Mouse (Mus musculus): ENCODE measurements around the gene Naglu.

Gene Naglu

DNA sequence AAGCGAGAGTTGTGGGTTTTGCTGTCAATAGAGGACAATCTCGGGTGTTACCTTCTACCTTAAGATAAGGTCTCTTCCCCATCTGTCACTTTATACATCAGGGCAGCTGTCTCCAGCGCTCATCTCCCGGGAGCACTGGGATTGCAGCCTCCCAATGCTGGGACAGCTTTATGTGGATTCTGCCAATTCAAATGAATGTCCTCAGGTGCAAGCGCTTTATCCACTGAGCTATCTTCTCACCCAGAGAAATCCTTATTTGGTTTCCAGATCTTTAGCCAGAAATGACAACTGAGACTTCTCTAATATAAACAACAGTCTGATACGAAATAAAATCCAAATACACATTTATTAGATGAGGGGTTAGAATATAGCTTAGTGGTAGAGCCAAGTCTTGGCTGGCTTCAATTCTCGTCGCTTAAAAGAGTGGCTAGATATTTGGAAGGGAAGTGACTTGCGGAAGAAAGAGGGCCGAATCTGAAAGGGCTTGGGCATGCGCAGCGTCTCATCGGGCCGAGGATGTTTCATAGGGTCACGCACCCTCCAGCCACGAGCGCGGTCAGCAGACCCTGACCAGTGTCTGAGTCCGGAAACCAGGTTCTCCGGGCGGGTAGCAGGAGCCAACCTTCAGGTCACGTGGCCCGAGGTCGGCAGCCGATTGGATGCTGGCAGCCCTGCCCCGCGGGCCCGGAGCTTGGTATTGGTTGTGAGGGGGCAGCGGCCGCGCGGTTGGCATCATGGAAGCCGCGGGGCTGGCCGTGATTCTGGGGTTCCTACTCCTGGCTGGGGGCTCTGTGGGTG, at the start of gene Naglu:
Gene Naglu (plus strand): TSS at position 622 of the 798 bp plus-strand sequence.
- peak; percentile 98 to 99 for DNase-seq

DNA sequence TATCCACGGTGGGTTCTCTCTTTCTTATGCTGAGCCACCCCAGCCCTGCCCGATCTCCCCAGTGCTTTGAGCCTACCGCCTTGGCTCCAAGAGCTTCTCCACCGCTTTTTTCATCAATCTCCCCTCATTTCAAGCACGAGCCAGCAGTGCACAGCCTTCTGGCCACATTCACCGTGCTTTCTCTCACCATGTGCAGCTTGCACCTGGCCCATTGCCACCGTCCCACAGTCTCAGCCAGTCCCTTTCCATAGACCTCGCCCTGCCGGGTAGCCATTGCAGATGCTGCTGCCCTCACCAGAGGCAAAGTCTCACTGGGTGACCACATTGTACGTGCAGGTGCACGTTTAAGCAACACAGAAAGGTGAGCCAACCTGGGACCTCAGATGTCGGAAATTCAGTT, 46.4 kb upstream of the Naglu start:
- DNase-seq, result peak; percentile 96 to 97

DNA sequence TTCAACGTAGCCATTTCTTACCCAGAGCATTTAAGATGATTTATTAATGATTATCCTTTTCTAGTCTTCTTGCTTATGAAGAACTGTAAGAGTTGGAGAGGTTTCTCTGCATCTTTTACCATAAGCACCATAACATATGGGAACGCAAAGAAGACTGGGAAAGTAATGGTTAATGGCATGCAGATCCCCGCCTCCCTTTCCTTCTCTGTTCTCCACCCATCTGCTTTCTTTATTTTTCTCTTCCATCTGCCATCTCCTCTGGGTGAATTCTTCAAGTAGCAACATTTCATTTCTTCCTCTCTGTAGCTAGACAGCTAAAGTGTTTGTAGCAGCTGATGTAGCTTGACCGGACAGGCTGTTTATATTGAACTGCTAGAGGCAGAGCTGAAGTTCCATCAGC, 45.8 kb upstream of the Naglu start:
- DNase-seq, result no peak

DNA sequence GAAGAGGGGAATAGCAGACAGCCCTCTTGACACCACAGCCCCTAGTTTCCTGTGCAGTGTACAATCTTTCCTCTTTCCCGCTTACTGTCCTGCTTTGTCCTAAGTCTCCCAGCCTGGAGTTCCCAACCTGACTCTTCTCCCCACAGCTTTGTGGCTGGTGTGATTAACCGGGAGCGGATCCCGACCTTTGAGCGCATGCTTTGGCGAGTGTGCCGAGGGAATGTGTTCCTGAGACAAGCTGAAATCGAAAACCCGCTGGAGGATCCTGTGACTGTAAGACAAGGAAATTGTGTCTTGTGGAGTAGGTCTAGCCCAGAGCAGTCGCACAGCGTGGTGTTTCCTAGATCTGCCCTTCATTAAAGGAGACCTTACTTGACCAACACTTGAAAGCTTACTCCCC, 42.7 kb upstream of the Naglu start:
- DNase-seq, result no peak

DNA sequence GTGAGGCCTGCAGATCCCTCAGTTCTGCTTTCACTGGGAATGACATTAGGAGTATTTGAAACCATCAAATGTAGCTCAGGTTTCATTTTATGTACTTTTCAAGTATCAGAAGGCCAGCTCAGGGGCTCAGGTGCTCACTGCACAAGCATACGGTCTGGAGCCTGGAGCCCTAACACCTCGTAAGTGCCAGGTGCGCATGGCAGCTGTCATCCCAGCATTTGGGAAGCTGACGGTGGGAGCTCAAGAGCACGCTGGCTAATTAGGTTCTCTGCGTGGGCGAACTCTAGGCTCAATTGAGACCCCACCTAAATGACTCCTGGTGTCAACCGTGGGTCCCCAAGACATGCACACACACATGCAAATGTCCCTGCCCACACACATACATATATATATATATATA, 40.5 kb upstream of the Naglu start:
- DNase-seq, result peak in 1 of 2 experiments; percentile 34

DNA sequence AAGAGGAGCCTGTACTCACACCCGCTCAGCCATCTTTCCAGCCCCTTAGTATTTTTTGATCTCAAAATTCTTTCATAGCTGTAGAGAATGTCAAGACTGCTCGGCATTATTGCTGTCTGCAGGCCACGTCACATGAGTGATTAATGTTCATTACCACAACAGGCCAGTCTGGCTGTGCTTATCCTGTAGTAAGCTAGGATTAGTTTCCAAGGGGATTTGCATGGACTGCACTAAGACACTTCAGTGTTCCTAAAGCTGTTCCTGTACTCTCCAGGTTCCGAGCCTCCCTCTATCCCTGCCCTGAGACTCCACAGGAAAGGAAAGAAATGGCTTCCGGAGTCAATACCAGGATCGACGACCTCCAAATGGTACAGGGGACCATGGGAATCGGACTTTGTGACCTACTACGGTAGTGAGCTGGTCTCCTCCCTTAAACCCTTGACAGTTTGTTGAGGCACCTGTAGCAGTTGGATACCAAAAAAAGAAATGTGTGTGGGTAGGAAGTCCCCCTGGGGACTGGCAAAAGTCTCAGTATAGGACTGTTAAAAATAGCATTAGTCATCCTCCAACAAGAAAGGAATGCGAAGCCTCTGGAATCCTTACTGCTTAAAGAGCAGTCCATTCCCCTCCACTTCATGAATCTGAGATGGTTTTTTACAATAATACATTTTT, 39.5 kb upstream of the Naglu start:
- DNase-seq, result no peak

DNA sequence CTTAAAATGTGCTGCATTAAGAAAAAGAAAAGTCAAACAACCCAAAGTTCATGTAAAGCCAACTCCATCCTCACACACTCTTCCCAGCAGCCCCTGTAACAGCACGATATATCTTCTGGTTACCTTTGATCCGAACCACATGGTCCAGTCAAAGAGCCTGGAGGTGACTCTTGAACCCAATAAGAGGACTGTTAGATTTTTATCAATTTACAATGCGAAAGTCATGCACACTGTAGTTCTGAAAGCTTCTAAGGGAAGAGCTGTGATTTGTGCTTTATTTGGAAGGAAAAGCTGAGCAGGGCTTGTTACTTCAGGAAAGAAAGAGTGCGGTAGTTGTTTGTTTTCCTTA, 39.0 kb upstream of the Naglu start:
- DNase-seq, result no peak

DNA sequence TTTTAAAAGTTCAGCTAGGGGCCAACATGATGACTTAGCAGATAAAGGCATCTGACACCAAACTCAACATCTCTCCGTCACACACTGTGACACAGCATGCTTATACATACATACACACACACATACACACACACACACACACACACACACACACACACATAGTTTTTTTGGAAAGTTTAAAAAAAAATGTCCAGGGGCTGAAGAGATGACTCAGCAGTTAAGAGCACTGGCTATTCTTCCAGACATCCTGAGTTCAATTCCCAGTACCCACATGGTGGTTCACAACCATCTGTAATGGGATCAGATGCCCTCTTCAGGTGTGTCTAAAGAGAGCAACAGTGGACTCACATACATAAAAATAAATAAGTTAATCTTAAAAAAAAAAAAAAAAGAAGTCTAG, 38.3 kb upstream of the Naglu start:
- DNase-seq, result no peak

DNA sequence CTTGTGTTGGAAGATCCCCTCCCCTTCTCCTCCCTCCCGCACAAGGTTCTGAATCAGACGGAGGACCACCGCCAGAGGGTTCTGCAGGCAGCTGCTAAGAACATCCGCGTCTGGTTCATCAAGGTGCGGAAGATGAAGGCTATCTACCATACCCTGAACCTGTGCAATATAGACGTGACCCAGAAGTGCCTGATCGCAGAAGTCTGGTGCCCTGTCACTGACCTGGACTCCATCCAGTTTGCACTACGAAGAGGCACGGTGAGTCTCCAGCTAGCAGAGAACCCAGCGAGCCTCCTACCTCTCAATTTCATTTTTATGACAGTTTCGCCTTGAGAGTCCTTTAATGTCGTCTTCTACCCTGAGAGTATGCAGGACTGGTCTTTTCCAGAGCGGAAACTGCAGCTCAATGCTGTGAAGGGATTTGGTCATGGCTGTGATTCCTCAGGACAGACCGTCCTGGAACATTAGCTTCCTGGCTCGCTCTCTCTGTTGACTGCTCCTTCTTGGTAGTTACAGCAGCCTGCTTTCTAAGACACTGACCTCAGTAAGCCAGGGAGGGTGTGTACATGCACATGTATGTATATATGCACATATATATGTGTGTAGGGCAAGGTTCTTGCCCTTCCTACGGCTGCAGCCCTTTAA, 35.8 kb upstream of the Naglu start:
- no peak for DNase-seq

DNA sequence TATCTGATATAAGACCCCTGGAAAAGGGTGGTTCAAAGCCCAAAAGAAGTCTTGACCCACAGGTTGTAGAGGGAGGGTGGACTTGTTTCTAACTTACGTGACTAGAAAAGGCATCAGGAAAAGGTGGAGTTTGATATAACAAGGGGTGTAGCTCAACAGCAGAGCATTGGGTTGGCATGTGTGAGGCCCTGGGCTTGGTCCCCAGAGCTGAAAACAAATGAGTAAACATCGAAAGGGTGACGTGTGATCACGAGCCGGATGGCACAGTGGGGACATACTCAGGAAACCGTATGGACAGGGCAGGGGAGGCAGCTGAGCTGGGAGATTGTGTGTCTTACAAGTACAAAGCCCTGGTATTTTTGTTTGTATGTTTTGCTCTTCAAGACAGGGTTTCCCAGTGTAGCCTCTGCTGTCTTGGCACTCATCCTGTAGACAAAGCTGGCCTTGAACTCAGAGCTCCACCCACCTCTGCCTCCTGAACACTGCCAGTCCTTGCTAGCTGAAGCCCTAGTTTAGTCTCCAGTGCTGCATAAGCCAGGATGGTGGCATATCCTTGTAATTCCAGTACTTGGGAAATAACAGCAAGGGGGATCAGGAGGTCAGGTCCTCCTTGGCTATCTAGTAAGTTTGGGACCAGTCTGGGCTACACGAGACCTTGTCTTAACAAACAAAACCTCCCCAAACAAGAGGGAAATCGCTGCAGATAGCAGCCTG, 35.0 kb upstream of the Naglu start:
- DNase-seq, result no peak

DNA sequence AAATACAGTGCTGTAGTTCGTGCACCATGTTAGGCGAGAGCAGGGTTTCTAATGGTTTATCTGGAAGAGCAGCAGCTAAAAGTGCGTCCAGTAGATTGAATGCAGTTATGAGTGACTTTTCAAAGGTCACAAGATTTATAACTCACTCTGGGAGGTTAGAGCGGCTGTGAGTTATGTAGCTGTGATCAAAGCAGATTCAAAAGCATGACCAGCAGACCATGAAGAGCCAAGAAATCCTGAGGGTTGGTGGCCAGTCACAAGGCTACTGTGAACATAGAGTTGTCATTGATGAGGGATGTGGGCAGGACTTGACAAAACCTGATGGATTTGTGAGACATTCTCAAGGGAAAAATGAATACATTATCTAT, 34.5 kb upstream of the Naglu start:
- DNase-seq, result no peak

DNA sequence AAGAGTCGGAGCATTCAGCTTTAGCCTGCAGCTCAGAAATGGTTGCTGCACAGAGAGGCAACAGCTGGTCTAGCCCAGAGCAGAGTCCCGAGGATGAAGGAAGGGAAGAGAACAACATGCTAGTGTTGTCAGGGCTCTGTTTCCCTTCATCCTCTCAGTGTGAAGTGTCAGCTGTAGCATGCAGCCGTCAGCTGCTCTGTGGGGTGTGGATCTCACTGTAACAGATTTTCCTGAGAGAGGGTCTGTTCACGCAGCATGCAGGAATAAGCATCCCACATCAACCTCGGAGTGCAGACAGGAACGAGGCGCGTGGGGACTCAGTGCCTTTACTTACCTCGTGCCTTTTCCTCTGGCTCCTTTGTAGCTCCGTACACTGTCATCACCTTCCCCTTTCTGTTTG, 32.0 kb upstream of the Naglu start:
- no peak for DNase-seq

DNA sequence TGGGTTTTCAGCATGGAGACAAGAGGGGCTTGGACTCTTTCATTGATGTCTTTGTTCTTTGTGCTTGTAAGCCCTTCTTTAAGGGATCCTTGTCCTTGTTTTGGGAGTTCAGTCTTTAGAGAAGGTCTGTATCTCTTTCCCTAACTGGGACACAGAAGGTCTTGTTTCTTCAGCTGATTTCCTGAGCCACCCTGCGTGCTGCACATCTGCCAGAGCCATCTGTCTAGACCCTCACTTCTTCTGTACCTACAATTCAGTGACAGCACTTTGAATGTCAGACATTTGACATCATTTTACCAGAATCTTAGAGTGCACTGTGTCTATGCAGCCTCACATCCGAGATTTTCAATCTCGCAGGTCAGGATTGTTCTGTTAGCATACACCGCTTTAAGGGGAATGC, 24.0 kb upstream of the Naglu start:
- DNase-seq, result peak in 1 of 2 experiments; percentile 38

DNA sequence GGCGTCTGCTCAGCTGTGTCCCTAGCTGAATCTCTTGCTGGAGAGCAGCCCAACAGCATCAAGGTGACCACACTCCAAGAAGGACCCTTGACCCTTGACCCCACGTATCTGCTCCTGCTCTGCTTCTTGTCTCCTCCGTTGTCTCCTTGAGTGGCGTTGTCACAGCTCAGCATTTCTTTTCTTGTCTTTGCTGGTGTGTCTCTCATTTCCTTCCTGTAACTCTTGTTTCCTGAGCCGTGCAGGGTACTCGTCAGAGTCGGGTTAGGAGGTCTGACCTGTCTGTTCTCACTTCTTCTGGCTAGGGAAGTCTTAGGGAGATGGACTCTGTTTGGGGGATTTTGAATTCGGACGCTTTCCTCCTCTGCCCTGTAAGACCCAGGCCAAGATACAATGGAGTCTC, 23.4 kb upstream of the Naglu start:
- peak in 1 of 2 experiments; percentile 48 for DNase-seq

DNA sequence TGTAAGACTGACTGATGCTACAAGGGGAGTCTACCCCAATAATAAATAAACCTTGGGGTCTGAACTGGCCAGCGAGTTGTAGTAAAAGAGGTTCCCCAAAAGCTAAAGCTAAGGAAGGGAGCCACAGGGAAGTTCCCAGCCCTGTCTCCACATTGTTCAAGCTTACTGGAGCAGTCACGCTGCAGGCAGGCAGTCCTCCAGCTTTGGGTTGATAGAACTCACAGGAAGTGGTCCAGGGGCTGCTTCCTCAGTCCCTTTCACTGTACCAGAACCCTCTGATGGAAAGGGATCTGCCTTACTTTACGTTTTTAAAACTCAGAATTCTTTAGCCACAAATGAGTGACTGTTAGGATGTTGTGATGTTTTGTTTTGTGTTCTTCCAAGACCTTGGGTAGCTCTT, 22.3 kb upstream of the Naglu start:
- DNase-seq, result no peak

DNA sequence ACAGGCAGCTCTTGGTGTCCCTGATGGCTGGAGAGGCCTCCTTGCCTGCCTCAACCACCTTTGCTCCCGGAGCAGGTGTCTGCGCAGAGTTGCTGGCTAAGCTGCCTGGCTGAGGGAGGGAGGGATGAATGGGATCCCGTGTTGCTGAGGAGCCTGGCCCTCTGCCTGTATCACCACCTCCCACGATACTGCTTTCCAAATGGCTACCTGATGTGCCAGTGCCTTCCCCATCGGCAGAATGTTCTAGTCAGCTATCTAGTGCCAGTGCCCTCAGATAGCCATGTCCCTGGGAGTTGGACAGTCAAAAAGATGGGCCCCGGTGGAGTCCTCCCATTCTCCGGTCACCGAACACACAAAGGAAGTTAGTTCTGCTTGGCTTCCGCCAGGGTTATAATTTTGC, 19.5 kb upstream of the Naglu start:
- DNase-seq, result peak; percentile 73 to 78

DNA sequence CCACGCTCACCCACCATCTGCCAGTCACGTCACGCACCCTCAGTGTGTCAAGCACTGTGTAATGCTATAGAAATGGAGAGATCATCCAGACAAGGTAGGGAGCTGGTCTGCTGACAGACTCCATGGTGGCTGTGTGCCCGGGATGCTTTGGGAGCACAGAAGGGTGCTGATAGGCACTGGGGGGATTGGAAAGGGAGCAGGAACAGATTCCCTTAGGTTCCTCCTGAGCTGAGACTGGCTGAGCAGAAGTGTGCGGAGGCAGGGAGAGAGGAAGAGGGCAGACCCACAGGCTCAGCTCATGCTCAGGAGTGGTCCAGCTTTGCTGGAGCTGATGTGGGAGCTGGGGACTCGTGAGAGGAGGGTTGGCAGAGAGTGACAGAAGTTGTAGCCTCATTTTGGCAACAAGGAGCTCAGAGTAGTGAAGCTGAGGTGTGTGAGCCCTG, 18.7 kb upstream of the Naglu start:
- DNase-seq, result peak; percentile 73

DNA sequence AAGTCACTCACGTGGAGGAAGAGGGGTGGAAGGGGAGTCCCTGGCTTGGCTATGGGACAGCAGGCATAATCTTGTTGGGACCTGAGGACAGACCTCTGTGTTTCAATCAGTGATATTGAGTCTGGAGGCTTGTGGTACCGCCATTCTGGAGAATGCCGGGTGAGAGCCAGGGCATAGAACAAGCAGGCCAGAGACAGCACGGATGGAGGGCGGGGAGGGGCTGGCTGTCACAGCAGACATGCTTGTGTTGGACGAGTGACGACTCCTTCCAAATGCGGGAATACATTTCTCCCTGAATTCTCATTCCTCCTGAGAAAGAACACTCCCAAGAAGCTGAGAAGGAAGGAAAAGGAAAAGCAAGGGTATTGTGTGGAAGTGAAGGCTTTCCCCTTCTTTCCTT, 18.2 kb upstream of the Naglu start:
- DNase-seq, result peak; percentile 58 to 69

DNA sequence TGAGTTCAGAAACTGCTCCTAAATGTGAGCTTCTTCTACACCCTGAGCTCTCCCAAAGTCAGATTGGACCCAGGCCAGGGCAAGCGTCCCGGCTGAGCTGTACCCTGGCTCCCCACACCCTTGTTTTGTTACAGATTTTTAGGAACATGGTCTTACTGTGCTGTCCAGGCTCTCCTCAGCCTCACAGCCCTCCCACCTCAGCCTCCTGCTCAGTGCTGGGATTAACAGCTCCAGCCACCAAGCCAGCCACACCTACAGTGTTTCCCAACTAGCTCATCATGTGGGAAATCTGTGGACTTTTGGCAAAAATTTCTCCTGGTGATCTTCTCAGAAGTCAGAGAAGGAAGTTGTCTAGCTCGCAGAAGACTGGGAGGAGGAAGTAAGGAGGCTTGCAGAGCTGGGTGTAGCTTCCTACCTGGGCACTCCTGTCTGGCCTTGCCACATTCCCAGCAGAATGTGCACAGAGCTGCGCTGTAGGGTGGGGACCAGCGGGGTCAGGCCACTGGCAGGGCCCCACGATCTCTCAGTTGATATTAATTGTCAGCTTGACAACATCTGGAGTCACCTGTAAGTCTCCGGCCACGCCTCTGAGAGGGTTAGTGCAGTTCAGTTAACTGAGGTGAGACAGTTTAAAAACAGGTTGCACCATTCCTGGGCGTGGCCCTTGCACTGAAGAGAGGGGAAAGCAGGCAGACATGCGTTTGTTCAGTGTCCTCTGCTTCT, 16.9 kb upstream of the Naglu start:
- peak in 1 of 2 experiments; percentile 36 for DNase-seq

DNA sequence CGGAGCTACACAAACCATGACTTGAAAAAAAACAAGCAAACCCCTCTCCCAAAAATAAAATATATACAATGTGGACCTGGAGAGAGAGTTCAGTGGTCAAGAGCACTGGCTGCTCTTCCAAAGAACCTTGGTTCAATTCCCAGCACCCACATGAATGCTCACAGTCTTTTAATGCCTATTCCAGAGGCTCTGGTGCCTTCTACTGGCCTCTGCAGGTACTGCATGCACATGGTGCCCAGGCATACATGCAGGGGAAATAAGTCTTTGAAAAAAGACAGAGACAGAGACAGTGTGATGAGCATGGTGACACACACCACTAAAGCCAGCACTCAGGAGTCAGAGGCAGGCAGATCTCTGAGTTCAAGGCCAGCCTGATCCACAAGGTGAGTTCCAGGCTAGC, 15.8 kb upstream of the Naglu start:
- no peak for DNase-seq

DNA sequence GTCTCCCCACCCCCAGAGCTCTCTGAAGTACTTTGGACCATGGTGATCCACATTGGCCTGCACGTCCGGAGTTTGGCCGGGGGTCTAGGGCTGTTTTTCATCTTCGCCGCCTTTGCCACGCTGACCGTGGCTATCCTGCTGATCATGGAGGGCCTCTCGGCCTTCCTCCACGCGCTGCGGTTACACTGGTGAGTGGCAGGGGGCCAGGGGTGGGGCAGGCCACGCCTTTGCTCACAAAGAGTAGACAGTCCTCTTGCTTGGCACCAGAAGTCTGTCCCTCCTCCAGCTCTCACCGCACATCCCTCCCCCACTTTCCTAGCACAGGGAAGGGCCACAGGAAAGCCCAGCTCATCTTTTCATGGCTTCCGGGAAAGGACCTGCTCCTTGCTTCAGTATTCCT, 14.4 kb upstream of the Naglu start:
- peak in 1 of 2 experiments; percentile 22 for DNase-seq

DNA sequence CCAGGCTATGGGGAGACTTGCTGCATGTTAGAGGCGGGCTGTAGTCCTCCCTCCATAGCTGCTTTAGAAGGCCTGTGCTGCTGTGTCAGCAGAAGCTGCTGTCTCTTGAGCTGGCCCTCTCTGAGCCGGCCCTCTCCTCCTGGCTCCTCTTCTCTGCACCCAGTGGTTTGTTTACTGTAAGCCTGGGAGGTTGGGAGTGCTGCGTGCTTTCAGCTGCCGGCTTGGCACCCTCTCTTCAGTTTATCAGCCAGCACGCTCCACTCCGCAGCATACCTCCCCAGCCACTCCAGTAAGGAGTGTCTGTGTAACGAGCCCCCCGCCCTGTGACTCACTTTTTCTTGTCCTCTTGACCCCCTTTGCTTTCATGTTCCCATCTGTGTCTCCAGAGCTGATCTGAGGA, 12.9 kb upstream of the Naglu start:
- DNase-seq, result peak in 1 of 2 experiments; percentile 10

DNA sequence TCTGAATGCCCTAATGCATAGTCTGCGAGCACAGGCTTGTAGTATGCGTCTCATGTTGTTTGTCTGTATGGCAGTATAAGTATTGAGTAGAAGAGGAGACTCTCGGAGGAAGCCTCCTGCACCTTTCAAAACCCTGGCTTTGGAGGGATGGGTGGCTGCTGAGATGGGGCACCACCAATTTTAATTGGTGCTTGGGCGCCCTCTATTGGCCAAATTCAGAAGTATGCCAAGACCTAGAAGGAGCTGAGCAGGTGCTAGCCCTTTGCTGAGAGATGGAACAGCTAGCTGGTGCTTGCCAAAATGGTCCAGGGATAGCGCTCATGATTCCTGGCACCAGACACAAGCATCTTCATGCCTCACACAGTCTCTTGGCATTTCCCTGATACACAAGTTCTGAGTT, 12.0 kb upstream of the Naglu start:
- peak; percentile 95 to 98 for DNase-seq
